Mouse (Mus musculus) cortical plate, adult 2 months (tissue): ENCODE measurements around the gene Unc45a. TPM values are rescaled to one million over a fixed set of nuclear protein-coding genes. Genes with fewer than 3 reads are reported as not detected.
A peak's percentile ranks its signal among the peaks of the same experiment; 100 is the strongest.

ENCODE experiments used
- H3K27ac ChIP-seq: fragments of 200-500 bp; 2 replicates; pipeline ENCODE4 v1.5.1; 2012; ENCODE audit warnings: low read length, control low read depth, inconsistent platforms; ENCODE audit not compliant: insufficient read depth
- H3K4me1 ChIP-seq: fragments of 200-500 bp; 2 replicates; pipeline ENCODE4 v1.6.1; 2011; ENCODE audit warnings: low read length; ENCODE audit not compliant: control insufficient read depth, insufficient read depth
- H3K4me3 ChIP-seq: fragments of 200-500 bp; 2 replicates; pipeline ENCODE4 v1.5.1; 2011; ENCODE audit warnings: mild to moderate bottlenecking, low read length, control low read depth; ENCODE audit not compliant: insufficient read depth
- CTCF ChIP-seq: fragments of 200-500 bp; IDR thresholded peaks from 2 replicates; pipeline ENCODE4 v1.5.1; 2011; ENCODE audit warnings: mild to moderate bottlenecking, control low read depth, low read length; ENCODE audit not compliant: insufficient read depth; ENCODE audit errors: extremely low read depth
- POLR2A ChIP-seq: fragments of 200-500 bp; IDR thresholded peaks from 2 replicates; pipeline ENCODE4 v1.6.1; 2011; ENCODE audit warnings: mild to moderate bottlenecking, low read length, control low read depth; ENCODE audit not compliant: insufficient read depth; ENCODE audit errors: extremely low read depth
- polyA plus RNA-seq: library from polyadenylated mRNA; depleted of rRNA; stranded (reverse); fragments of >200 nt; gene quantifications from 2 replicates; pipeline ENCODE4 v1.2.3, GENCODE M21; 2012

The Unc45a gene
- polyA plus RNA-seq, 1 experiment = 55.4 TPM

GRCm38 (mm10) chr7:80374280-80374679 lies 33.5 kb upstream of the Unc45a start:
- H3K4me3 ChIP-seq = no peak overlapping the region
- no peak overlapping the region for H3K27ac ChIP-seq
- no peak for TF ChIP-seq CTCF
- TF ChIP-seq POLR2A = no peak
- peaks cover 3% of the 10 kb centered on the region; the same call in 1 of the 2 replicates for H3K4me1 ChIP-seq

DNA sequence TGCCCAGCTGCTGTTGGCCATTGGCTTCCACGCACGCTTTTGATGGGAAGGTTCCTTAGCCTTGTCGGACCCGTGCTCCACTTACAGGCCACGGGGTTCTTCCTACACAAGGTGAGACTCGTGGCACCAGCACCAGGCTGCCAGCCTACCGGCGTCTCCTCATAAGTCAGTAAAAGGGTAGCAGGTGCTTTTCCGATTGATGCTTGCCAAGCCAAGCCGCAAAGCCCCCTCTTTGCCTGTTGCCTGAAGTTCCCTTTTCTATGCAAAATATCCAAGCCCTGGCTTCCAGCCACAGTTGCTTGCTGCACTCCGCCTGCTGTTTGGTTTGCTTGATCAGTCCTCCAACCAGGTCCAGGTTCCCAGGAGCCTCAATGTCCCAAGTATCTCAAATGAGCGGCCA lies 33.0 kb upstream of the Unc45a start:
- peaks cover 5% of the 10 kb centered on the region; the same call in 1 of the 2 replicates for H3K4me1 ChIP-seq
- no peak overlapping the region for H3K27ac ChIP-seq
- H3K4me3 ChIP-seq = no peak overlapping the region
- TF ChIP-seq POLR2A (no peak), CTCF (no peak)

GRCm38 (mm10) chr7:80373352-80373751 lies 32.5 kb upstream of the Unc45a start:
- Histone ChIP-seq H3K4me1 (peaks cover 5% of the 10 kb centered on the region; the same call in 1 of the 2 replicates), H3K4me3 (no peak overlapping the region), H3K27ac (no peak overlapping the region)
- TF ChIP-seq POLR2A (no peak), CTCF (no peak)

DNA sequence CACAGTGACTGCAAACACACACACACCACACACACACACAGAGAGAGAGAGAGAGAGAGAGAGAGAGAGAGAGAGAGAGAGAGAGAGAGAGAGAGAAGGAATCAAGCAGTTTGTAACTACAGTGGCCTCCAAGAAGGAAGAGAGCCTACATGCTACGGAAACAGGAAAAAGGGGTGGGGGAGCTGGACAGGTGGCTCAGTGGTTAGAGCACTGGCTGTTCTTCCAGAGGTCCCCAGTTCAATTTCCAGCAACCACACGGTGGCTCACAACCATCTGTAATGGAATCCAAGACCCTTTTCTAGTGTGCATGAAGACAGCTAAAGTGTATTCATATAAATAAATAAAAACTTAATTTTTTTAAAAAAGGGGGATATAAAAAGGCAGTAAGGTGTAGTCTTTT lies 31.9 kb upstream of the Unc45a start:
- no peak overlapping the region for H3K27ac ChIP-seq
- no peak overlapping the region for H3K4me3 ChIP-seq
- H3K4me1 ChIP-seq = peaks cover 5% of the 10 kb centered on the region; the same call in 1 of the 2 replicates
- TF ChIP-seq CTCF = no peak
- no peak for TF ChIP-seq POLR2A

DNA sequence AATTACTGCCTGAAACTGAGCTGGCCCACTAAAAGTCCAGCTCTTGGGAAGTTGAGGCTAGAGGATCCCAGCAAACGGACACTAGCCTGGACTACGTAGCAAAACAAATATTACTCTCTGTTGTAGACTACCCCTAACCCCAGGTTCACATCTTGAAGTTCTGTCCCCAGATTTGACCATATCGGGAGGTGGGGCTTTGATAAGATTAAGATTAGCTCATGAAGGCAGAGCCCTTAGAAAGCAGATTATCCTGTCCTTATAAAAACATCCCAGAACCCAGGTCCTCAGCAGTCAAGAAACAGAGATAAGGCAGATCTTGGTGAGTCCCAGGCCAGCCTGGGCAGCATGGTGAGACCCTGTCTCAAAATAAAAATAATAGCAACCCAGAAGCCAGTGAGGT lies 31.4 kb upstream of the Unc45a start:
- peaks cover 5% of the 10 kb centered on the region; the same call in 1 of the 2 replicates for H3K4me1 ChIP-seq
- no peak overlapping the region for H3K27ac ChIP-seq
- TF ChIP-seq POLR2A = no peak
- no peak for TF ChIP-seq CTCF
- no peak overlapping the region for H3K4me3 ChIP-seq

GRCm38 (mm10) chr7:80371041-80371751 lies 30.4 kb upstream of the Unc45a start, which contains the start of gene Man2a2:
Gene Man2a2, minus strand, starts transcription at chr7:80371375.
- Histone ChIP-seq H3K4me3 (peak within 1 kb of the TSS; percentile 53), H3K27ac (peak within 1 kb of the TSS; percentile 77), H3K4me1 (peaks cover 5% of the 10 kb centered on the region; the same call in 1 of the 2 replicates)
- TF ChIP-seq POLR2A (no peak), CTCF (peak; percentile 28; the same call in 1 of the 2 replicates)

DNA sequence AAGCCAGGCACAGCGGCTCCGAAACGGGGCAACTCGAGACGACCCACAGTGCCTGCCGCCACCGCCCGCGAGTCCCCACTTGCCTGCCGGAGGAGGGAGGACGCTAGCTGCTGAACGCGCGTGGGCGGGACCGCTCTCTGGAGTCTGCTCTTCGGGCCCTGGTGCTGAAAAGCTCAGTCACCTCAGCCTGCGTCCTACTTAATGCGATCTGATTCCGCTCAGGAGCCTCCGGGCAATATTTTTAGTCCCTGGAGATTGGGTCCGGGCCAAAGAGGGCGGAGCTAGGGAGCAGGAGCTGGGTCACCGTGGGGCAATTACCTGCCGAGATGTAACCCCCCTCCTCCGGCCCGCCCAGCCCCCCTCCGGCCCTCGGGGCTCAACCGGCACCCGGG lies 29.8 kb upstream of the Unc45a start:
- peak; percentile 52; the same call in 1 of the 2 replicates for TF ChIP-seq POLR2A
- TF ChIP-seq CTCF = no peak
- Histone ChIP-seq H3K27ac (peak overlapping the region; percentile 77), H3K4me1 (peaks cover 5% of the 10 kb centered on the region; the same call in 1 of the 2 replicates), H3K4me3 (peak overlapping the region; percentile 53)

GRCm38 (mm10) chr7:80369967-80370431 lies 29.2 kb upstream of the Unc45a start:
- H3K27ac ChIP-seq = peak overlapping the region; percentile 77
- peak overlapping the region; percentile 53 for H3K4me3 ChIP-seq
- TF ChIP-seq CTCF (no peak), POLR2A (no peak)
- H3K4me1 ChIP-seq = peaks cover 5% of the 10 kb centered on the region; the same call in 1 of the 2 replicates

DNA sequence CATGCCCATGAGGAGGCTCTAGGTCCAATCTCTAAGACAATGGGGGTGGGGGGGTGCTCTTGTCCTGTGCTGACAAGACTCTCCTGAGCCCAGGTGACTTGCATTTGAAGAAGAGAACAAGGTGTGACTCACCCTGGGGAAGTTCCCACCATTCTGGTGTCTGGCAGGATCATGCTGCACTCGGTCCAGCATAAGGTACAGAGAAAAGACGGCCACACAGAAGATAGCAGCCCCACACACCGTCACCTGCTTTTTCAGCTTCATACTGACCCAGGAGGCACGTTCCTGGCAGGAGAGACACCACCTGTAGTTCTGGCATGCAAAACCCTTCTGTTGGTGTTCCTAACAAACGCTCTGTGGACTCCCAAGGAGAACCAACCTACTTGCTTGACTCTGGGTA lies 28.7 kb upstream of the Unc45a start:
- Histone ChIP-seq H3K27ac (no peak overlapping the region), H3K4me1 (peaks cover 5% of the 10 kb centered on the region; the same call in 1 of the 2 replicates), H3K4me3 (peak overlapping the region; percentile 53)
- TF ChIP-seq CTCF = no peak
- no peak for TF ChIP-seq POLR2A

- peaks cover 5% of the 10 kb centered on the region; the same call in 1 of the 2 replicates for H3K4me1 ChIP-seq
- H3K27ac ChIP-seq = no peak overlapping the region
- TF ChIP-seq CTCF (no peak), POLR2A (no peak)
- peak overlapping the region; percentile 10; the same call in 1 of the 2 replicates for H3K4me3 ChIP-seq
These were observed 28.0 kb upstream of the Unc45a start for GRCm38 (mm10) chr7:80368635-80369421.
